Mouse (Mus musculus) spleen, adult 2 months (tissue): ENCODE results near the gene E130311K13Rik.

Experiments
- CTCF ChIP-seq: fragments of 200-500 bp; IDR thresholded peaks from 2 replicates; pipeline ENCODE4 v1.5.1; 2011; ENCODE audit warnings: mild to moderate bottlenecking, inconsistent platforms; ENCODE audit not compliant: insufficient read depth, insufficient read length, insufficient replicate concordance; ENCODE audit errors: extremely low read depth
- POLR2A ChIP-seq: fragments of 200-500 bp; IDR thresholded peaks from 2 replicates; pipeline ENCODE4 v1.6.1; 2011; ENCODE audit warnings: low read depth, low read length, inconsistent platforms

GRCm38 (mm10) chr3:63898581-63899308 lies 30.5 kb downstream of the E130311K13Rik start:
- TF ChIP-seq CTCF (no peak), POLR2A (no peak)
